Mouse (Mus musculus) C2C12 (cell line): ENCODE measurements around the gene Dido1. TPM values are rescaled to one million over a fixed set of nuclear protein-coding genes. Genes with fewer than 3 reads are reported as not detected.

Source experiments
- H3K27me3 ChIP-seq: one replicate; pipeline ENCODE4 v1.6.1; 2011; ENCODE audit not compliant: control insufficient read depth, insufficient read depth, insufficient read length
- H3K36me3 ChIP-seq: one replicate; pipeline ENCODE4 v1.6.1; 2011; ENCODE audit not compliant: control insufficient read depth, insufficient read depth
- H3K4me3 ChIP-seq: one replicate; pipeline ENCODE4 v1.5.1; 2011; ENCODE audit warnings: mild to moderate bottlenecking, control low read depth; ENCODE audit not compliant: poor library complexity, insufficient read depth, severe bottlenecking
- H3K79me2 ChIP-seq: one replicate; pipeline ENCODE4 v1.6.1; 2011; ENCODE audit not compliant: control insufficient read depth, insufficient read depth
- H3K79me3 ChIP-seq: one replicate; pipeline ENCODE4 v1.6.1; 2011; ENCODE audit warnings: low read depth, control low read depth
- H3ac ChIP-seq: one replicate; pipeline ENCODE3; 2011; ENCODE audit warnings: low read depth; ENCODE audit not compliant: control insufficient read depth, insufficient read length
- CEBPB ChIP-seq: IDR thresholded peaks from one replicate; pipeline ENCODE4 v1.6.1; 2011; ENCODE audit warnings: low read depth, mild to moderate bottlenecking, control low read depth, moderate library complexity
- CTCF ChIP-seq: IDR thresholded peaks from one replicate; pipeline ENCODE4 v1.5.1; 2011; ENCODE audit not compliant: control insufficient read depth, insufficient read depth, insufficient read length
- FOSL1 ChIP-seq: IDR thresholded peaks from one replicate; pipeline ENCODE4 v1.8.0; 2011; ENCODE audit warnings: mild to moderate bottlenecking, low read length; ENCODE audit not compliant: poor library complexity, insufficient read depth, severe bottlenecking
- MAX ChIP-seq: IDR thresholded peaks from one replicate; pipeline ENCODE4 v1.6.1; 2011; ENCODE audit warnings: mild to moderate bottlenecking, control low read depth
- MYOD1 ChIP-seq: IDR thresholded peaks from one replicate; pipeline ENCODE4 v1.6.1; 2011; ENCODE audit warnings: low read depth; ENCODE audit not compliant: control insufficient read depth, insufficient read length
- MYOG ChIP-seq: IDR thresholded peaks from one replicate; pipeline ENCODE4 v1.6.1; 2011; ENCODE audit not compliant: control insufficient read depth, insufficient read length; ENCODE audit errors: extremely low read depth
- USF1 ChIP-seq: IDR thresholded peaks from one replicate; pipeline ENCODE4 v1.6.1; 2011; ENCODE audit warnings: low read depth, mild to moderate bottlenecking, control low read depth, moderate library complexity
- long read RNA-seq, 2 experiments: library from polyadenylated mRNA; unstranded; transcript quantifications; one replicate each; pipeline ENCODE4 v2.0.0; 2019 to 2020
- polyA plus RNA-seq: library from polyadenylated mRNA; unstranded; fragments of >200 nt; fragmentation: generic; extraction: Trizol; gene quantifications from one replicate; pipeline ENCODE4 v1.2.1, GENCODE M21; 2012; ENCODE audit warnings: missing spikeins

Gene Dido1
- polyA plus RNA-seq = 11.0 TPM
- long read RNA-seq, experiment 1, full-length matches to known transcripts = 1 of 8 reads
- long read RNA-seq, experiment 1, partial matches to known transcripts = 1 of 8 reads
- long read RNA-seq, experiment 1, other reads (novel, unspliced or antisense) = 6 of 8 reads
- long read RNA-seq, experiment 2, full-length matches to known transcripts = 17 of 58 reads
- long read RNA-seq, experiment 2, partial matches to known transcripts = 17 of 58 reads
- long read RNA-seq, experiment 2, other reads (novel, unspliced or antisense) = 24 of 58 reads

DNA sequence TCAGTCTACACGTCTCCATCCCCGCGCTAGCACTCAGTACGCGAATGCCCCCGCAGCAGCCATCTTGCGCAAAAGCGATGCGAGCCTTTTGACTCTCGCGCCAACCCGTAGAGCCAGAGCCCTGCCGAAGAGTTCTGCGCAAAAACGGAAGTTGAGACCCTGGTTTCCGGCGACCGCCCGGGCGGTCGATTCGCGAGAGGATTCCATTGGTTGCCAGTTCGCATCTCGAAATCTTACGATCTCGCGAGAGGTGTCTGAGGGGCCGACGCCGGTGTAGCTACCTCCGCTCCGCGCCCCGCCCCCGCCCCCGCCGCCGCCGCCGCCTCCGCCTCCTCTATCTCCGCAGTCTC is at the start of gene Dido1, which contains the start of gene Gid8:
Gene Dido1 (minus strand): TSS at position 77 of the 350 bp plus-strand sequence.
Gene Gid8 (plus strand): TSS at position 195 of the 350 bp plus-strand sequence.
- Histone ChIP-seq H3K4me3 (peak within 1 kb of the TSS; percentile 94), H3K36me3 (peaks cover 31% of the 10 kb centered on the region), H3K79me3 (peaks cover 76% of the 10 kb centered on the region), H3K79me2 (peaks cover 92% of the 10 kb centered on the region), H3ac (peak within 1 kb of the TSS; percentile 96), H3K27me3 (no peaks in the 10 kb centered on the region)
- TF ChIP-seq FOSL1 (no peak), MYOG (no peak), MYOD1 (no peak), CEBPB (peak; percentile 70), CTCF (no peak), MAX (peak; percentile 5)

DNA sequence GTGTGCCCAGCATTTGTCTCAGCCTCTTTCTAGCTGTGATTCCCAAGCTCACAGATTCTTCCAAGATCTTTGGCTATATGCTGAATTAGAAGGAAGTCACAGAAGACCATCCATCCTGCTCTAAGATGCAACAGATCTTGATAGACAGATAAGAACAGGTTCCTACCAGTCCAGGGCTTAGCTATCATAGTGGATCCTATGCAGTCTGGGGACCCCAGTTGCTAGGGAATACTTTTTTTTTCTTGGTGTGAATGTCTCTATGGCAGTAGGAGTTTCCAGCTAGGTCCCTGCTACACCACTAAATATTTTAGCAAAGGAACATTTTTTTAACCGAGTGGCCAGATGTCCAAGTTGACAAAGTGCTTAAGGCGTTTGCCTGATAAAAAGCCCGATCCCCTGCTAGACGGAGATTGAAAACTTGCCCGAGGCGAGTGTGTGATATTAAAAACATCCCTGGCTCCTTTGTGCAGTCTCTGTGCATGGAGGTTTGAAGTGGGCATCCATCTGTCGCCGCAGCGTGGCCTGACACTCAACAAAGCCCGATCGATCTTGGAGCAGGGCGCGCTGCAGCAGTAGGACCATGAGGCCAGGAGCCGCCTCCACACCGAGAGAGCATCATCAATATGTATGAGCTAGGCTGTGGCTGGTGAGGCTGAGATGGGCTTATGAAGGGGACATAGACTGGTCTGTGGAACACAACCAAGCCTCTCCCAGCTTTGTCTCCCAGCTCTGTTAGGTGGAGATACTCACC is 48.9 kb upstream of the Dido1 start:
- no peaks in the 10 kb centered on the region for H3K79me2 ChIP-seq
- peaks cover 24% of the 10 kb centered on the region for H3K27me3 ChIP-seq
- H3K79me3 ChIP-seq = no peaks in the 10 kb centered on the region
- no peak for TF ChIP-seq MYOG
- no peak for TF ChIP-seq CTCF
- TF ChIP-seq USF1 = no peak
- no peak for TF ChIP-seq FOSL1
- no peak for TF ChIP-seq CEBPB
- no peak for TF ChIP-seq MAX
- TF ChIP-seq MYOD1 = no peak
- H3ac ChIP-seq = no peak overlapping the region
- H3K36me3 ChIP-seq = no peaks in the 10 kb centered on the region
- H3K4me3 ChIP-seq = no peak overlapping the region

DNA sequence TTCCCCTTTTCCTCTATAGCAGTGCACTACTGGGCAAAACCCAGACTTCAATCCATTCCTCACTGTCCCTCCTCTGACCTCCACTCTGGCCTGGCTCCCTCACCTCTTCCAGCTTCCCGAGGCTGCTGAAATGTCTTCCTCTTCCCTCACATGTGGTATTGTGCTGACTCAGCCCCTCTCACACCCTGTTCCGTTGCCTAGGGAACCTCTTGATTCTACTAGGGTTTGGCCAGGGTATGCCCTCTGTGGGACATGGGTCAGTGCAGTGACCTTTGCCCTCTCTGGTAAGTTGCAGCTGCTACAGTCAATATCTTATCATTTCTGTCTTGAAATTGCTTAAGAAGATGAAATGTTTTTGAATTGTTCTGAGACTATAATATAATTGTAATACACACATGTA is 47.0 kb upstream of the Dido1 start:
- H3K4me3 ChIP-seq = no peak overlapping the region
- TF ChIP-seq MAX = no peak
- H3K27me3 ChIP-seq = peaks cover 28% of the 10 kb centered on the region
- no peaks in the 10 kb centered on the region for H3K36me3 ChIP-seq
- H3K79me3 ChIP-seq = no peaks in the 10 kb centered on the region
- H3ac ChIP-seq = no peak overlapping the region
- H3K79me2 ChIP-seq = no peaks in the 10 kb centered on the region

DNA sequence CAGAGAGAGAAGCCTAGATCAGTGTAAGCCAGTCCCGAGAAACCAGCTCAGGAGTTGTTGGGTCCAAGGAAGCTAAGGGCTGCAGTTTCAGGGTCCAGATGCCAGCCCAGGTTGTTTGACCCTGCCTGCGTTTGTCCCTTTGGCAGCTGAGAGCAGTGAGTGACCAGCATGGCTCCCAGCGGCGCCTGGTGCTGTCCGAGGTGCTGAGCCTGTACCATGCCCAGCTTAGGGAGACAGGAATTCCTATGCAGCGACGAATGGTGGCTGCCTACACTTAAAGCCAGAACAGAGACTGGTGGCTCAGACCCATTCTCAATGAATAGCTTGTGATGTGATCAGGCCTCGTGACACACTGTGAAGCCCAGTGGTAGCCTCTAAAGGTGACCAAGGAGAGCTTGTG is 46.1 kb upstream of the Dido1 start:
- TF ChIP-seq MAX (peak; percentile 35), MYOG (no peak)
- Histone ChIP-seq H3ac (no peak overlapping the region), H3K4me3 (no peak overlapping the region), H3K36me3 (no peaks in the 10 kb centered on the region), H3K27me3 (peaks cover 28% of the 10 kb centered on the region), H3K79me3 (no peaks in the 10 kb centered on the region), H3K79me2 (no peaks in the 10 kb centered on the region)

DNA sequence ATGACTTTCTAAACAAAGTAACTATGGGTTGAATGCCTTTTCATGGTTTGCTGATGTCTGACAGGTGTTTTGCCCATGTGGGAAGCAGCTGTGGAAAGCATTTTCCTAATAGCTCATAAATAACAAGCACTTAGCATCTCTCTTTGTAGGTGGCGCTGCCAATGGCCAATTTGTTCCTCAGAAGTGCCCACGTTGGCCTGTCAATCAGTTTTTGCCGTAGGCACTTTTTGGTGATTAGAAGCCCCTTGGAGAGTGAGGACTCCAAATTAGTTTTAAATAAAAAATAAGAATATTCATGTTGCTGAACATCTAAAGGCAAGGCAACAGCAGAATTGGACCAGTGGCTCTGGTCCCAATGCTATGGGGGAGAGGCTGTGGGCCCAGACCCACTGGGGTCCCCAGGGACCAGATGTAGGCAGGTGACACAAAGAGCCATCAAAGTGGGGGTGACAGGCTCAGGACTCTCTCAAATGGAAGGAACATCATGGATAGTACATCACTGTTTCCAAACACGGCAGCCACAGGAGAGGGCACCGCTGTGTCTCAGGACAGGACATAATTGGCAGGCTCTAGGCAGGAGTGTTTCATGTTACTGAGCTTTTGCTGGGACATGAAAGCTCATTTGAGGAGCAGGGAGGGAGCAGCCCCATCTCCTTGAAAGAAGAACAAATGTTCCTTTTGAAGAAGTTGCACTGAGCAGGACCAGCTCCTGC is 45.3 kb upstream of the Dido1 start:
- Histone ChIP-seq H3K27me3 (peaks cover 28% of the 10 kb centered on the region), H3ac (no peak overlapping the region), H3K79me2 (no peaks in the 10 kb centered on the region), H3K4me3 (no peak overlapping the region), H3K79me3 (no peaks in the 10 kb centered on the region), H3K36me3 (no peaks in the 10 kb centered on the region)
- TF ChIP-seq USF1 (no peak), MYOG (no peak), FOSL1 (no peak), MAX (no peak), CTCF (no peak), MYOD1 (no peak), CEBPB (no peak)

DNA sequence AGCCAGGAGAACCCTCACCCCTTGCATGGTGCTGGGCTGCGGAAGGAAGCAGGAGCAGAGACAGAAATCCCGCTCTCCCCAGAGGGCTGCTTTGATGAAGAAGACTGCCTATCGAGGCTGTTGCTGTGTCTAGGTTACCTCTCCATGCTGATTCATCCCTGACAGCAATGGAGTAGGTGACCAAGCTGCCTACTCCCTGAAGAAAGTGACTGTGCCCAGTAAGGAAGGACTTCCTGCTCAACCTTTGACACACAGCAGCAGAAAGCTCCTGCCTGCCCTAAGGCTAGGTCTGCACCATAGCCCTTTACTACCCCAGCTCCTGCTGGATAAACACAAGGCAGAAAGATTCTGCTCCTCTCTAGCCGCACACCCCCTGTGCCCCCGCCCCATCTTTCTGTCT is 39.1 kb upstream of the Dido1 start:
- Histone ChIP-seq H3K4me3 (no peak overlapping the region), H3K36me3 (no peaks in the 10 kb centered on the region), H3K27me3 (peaks cover 12% of the 10 kb centered on the region), H3K79me3 (no peaks in the 10 kb centered on the region), H3K79me2 (no peaks in the 10 kb centered on the region), H3ac (no peak overlapping the region)
- TF ChIP-seq MYOD1 (no peak), FOSL1 (no peak), CTCF (no peak), MAX (no peak), CEBPB (no peak), USF1 (no peak), MYOG (no peak)
